Mouse (Mus musculus) fat pad, adult 2 months (tissue): ENCODE data around the gene Zzz3.
A peak's percentile ranks its signal among the peaks of the same experiment; 100 is the strongest.
"Not testable (repeated sequence)": the region's sequence is repeated elsewhere in the genome, so short reads cannot be mapped to it uniquely, and the experiment has no call there.

ENCODE experiments used
- DNase-seq: peaks from one replicate; pipeline ENCODE4 v3.0.0-alpha.2; 2011; ENCODE audit warnings: low read depth, low spot score; ENCODE audit errors: extremely low read depth

The Zzz3 gene

DNA sequence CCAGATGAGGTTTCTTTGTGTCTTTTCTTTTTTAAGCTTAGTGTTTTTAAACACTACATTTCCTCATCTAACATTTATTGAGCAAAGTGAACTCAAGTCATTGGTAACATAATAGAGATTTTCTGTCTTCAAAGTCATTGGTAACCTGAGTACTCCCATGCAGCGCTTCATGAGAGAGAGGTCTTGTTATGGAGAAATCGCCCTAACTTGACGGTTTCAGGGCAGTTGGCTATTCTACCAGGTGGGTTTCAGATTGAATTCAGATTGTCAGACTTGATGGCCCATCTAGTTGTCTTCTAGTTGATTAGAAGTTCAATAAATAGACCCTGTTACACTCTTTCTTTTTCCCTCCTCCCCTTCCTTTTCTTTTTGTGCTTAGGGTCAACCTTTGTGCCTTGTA is 5.6 kb downstream of the Zzz3 start:
- DNase-seq: no peak

DNA sequence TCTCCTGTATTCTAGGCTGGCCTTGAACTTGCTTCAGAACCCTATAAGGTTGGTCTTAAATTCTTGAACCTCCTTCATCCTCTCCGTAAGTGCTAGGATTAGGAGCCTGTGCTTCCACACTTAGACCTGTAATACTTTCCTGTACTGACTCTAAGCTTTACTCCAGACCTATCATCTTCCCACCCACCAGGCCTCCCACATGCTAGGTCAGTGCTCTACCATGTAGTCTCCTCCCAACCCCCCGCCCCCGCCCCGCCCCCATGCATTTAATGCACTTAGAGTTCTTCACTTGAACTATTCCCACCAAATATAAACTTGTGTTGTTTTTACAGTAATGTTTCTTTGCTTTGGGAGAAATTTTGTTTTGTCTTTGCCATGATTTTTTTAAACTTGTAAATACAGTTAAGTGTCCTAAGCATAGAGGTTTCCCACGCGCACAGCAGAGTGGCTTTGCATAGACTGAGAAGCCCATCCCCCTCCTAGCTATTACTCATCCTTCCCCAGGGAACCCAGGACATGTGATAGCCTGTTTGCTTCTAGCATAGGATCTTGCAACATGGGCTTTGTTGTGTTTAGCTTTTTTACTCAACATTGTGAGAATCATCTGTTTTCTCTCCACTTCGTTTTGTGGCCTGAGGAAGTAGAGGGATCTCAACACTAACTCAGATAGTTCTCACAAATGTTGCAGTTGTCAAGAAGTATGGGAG is 6.8 kb downstream of the Zzz3 start:
- peak; percentile 75 for DNase-seq

DNA sequence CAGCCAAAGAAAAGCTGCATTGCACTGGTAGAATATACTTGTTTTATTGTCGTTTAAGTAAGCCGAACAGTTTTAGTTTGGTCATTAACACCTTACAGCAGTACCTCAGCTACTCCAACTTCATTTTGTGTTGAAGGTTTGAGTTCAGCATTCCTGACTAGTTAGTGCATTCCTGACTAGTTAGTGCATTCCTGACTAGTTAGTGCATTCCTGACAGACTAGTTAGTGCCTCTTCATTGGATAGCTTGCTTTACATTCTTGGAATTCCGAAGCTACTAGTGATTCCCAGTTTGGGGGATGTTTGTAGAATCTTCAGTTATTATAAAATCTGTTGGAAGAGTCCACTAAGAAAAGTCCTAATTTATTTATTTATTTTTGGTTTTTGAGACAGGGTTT is 7.4 kb downstream of the Zzz3 start:
- DNase-seq: no peak

DNA sequence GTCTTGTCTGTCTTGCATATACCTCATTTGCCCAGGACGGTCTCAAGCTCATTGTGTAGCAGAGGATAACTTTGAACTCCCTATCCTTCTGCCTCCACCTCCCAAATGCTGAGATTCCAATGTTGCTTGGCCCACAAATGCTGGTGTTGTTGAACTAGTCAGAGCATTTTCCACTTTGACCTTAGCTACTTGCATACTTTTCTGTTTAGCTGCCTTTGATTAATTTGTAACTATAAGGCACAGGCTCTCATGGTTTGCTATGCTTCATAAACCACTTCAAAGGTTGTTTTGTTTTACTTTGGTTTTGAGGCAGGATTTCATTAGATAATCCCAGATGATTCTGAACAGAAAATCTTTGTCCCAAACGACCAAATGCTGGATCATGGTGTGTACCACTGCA is 8.6 kb downstream of the Zzz3 start:
- no peak for DNase-seq

DNA sequence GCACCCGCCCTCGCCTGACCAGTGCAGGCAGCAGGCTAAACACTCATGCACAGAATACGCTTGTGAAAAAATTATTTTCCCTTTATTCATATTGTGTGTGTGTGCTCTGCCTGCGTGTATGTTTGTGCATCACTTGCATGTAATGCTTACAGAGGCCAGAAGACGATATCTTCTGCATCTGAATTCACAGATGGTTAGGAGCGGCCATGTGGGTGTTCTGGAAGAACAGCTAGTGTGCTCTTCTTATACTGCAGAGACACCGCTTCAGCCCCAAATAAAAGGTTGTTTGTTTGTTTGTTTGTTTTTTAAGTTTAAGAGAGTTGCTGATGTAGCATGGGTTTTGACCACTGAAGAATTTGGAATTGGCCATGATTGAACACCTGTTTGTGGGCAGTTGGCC is 10.1 kb downstream of the Zzz3 start:
- DNase-seq: no peak

DNA sequence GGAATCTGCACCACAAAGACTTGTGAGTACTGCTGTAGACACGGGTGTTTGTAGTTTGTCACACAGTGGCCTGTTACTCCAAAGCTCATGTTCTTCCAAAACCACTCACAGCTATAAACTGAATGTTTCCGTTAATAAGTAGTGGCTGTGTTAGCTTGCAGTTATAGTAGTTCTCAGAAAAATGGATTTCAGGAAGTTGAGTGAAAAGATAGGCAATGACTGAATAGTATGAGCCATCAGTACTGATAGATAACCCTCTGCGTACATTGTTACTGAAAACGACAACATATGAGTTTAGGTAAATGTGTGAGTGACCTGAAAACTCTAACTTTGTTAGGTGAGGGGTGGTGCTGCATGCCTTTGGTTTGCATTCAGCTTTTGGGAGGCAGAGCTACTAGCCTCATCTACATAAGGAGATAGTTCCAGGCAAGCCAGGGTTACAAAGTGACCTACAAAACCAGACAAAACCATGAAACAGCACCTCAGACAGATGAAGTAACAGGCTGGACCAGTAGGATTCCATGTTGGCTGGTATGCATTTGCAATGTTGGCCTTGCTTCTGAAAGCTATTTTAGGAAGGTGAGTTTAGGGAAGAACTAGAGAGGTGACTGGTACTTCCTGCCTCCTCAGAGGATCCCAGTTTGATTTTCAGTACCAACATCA is 10.8 kb downstream of the Zzz3 start:
- DNase-seq: no peak

DNA sequence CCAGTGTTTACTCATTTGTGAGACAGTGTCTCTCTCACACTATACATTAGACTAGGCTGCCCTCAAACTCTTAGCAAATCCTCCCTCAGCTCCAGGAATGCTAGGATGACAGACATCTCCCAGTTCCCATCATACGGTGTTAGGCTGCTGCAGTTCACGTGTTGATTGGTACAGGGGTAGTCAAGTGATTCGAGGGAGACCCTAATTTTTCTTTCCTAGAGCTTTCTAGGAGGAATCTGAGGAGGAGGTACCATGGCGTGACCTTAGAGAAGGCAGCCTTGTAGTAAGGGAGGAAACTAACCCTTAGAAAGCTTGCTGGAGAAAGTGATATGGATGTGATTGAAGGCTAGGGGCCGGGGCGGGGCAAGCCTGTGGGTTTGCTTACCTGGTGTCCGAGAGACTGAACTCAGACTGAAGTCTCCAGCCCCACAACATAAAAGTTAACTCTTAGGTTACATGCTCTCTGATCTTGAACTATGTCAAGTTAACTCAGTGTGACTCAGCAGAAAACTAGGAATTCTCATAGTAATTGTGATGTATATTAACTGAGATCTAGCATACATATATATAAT is 15.8 kb downstream of the Zzz3 start:
- no peak for DNase-seq

DNA sequence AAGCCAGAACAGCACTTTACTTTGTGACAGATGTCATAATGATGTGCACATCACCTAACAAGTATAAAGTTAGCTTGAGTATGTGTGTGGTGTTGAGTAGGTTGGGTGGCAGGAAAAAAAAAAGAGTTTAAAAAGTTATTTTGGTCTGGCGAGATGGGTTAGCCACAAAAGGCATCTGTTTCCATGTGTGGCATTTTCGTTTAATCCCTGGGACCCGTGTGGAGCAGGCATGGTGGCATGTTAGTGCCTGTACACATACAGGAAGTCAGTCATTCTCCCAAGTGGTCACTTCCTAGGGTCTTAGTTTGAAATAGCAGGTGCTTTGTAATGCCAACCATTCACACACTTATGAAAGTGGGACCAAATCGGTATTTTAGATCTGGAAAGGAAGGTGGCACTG is 17.1 kb downstream of the Zzz3 start:
- no peak for DNase-seq

DNA sequence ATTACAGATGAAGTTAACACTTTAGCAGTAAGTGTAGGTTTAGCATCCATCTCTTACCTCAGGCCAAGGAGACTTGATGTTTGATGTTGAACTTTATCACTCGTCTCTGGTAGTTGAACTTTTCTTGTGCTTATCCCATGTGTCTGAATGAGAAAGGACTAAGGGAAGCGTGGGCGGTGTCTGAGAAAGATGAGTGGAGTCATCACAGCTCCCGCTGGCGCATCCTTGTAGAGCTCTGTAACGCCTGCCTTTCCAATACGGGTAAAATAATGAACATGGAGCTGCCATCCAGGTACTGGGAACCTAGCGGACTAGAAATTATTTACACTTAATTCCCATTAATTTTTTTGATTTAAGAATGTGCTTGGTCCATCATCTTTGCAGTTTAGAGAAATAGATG is 33.7 kb downstream of the Zzz3 start:
- DNase-seq: no peak

DNA sequence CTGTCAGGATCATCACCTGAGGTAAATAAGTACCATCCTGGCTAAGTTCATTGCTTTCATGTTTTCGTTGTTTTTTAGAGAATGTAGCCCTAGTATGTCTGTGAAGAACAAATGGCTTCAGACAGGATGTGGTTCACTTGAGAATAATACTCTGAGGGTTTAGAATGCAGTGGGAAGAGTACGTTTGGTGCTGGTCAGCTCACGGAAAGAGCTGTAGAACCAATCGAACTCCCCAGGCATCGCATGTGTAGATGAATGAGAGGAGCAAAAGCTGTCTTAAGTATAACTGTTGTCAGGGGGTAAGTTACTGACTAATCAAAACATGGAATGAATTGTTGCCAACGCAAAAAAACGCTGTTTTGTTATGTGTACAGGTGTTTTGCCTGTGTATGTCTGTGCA is 37.4 kb downstream of the Zzz3 start:
- DNase-seq: no peak

DNA sequence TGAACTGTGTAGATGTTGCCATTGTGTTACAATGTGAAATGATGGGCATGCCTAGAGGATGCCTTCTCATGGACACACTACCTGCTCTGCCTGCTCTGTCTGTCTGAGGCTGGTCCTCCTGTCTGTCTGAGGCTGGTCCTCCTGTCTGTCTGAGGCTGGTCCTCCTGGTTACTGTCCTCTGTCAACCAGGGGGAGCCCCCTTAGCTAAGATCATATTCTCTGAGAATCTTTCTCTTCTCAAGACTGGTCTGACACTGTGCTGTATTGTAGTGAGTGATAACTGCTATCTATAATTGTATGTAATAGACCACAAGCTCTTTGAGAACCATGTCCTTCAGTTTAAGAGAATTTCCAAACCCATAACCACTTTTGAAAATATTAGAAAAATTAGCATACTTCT is 40.3 kb downstream of the Zzz3 start:
- DNase-seq: no peak

DNA sequence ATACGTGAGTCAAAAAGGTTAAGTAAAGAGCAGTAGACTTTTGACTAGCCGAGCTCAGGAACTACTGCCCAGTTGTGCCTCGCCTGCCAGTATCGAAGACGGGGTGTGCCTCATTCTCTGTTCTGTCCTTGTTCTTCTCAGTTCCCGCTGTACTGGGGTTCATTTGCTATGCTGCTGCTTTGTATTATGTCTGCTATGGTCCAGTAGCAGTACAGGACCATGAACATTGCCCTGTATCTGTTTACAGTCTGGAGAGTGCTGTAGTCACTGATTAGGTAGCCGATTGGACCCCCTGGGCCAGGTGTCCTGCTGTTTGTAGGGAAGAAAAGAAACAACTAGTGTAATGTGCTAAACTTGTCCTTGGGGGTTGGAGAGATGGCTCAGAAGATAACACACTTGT is 42.8 kb downstream of the Zzz3 start:
- no peak for DNase-seq

DNA sequence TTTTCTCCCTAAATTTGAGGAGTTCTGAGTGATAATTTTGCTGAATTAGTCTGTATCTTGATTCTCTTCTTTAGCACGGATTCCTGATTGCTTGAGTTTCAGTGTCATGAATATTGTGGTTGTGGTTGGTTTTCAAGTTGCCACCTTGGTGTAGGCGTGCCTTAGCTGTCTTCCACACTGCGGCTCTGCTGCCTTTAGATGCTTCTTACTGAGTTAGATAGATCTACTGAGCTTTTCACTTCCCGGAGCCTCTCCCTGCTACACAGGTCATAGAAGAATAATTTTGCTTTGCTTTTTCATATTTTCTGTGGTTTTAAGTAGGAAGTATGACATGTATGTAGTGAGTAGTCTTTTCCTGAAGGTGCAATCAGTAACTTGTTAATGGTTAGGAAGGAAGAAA is 47.5 kb downstream of the Zzz3 start:
- no peak for DNase-seq

DNA sequence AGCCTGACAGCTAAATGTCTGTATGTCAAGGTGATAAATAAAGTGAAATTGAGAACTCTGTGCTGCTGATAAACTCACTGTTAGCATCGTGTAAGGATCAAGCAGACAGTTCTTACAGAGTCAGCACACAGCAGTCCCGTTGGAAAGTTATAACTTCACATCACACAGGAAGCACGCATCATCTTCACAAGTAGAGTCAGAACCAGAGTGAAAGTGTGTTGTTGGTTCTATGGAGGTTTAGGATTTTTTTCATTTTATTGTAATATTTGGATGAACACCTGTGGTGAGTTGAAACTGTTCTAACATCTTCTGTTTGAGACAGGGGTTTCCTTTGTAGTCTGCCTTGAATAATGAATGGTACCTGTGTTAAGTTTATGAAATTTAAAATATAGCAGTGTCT is 48.8 kb downstream of the Zzz3 start:
- DNase-seq: no peak

DNA sequence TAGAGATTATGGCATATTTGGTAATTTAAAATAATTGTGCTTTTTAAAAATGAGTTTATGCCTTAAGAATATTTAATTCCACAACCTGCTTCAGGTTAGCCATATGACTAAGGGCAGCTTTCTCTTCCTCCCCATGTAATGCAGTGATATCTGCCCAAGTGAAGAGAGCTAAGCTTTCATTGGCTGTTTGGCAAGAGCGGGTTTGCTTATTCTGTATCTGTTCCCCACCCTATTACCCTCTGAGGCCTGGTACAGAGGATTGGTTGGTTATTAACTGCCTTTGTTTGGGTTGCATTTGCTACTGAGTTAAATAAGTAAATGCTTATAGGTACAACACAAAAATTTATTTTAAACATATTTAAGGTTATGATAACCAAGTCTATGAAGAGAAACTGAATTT is 51.7 kb downstream of the Zzz3 start:
- no peak for DNase-seq

DNA sequence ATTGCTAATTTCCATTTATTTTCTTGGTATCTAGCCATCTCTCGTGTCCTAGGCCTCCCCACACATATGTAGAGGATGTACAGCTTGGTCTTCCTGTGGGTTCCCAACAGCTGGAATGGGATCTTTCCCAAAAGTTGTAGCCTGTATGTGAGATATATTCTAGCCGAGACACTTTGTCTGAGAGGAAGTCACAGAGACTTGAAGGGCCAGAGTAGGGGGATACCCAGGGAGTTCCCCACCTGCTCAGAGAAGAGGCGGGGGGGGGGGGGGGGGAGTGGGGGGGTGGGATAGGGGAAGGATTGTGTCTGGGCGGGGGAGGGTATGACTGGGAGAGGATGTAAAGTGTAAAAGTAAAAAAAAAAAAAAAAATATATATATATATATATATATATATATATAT is 57.9 kb downstream of the Zzz3 start:
- no peak for DNase-seq

DNA sequence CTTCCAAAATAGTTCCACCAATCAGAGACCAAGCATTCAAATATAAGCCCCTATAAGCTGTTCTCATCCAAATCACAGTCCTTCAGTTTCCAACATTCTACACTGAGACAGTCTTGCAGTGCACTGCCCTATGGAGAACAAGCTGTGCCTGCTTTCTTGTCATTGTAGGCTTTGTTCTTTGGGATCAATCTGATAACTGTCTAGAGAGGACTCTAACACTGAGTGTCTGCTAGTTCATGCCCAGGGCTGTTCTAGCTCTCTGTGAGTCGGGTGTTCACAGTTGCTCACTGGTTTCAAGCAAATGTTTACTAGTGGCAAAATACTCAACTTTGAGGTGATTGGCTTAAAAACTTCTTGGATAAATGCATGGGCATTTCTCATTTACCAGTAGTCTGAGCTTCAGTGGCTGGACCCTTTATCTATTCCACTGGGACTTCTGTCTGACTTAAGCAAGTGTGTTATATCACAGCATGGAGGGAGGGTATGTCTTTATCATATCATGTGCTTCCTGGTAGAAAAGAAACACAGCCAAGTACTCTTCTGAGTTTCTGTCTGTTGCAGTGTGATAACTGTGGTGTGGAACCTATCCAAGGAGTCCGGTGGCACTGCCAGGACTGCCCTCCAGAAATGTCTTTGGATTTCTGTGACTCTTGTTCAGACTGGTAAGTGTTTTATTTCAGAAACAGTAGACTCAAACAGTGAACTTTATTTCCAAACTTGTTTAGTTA is 62.2 kb downstream of the Zzz3 start:
- no peak for DNase-seq

DNA sequence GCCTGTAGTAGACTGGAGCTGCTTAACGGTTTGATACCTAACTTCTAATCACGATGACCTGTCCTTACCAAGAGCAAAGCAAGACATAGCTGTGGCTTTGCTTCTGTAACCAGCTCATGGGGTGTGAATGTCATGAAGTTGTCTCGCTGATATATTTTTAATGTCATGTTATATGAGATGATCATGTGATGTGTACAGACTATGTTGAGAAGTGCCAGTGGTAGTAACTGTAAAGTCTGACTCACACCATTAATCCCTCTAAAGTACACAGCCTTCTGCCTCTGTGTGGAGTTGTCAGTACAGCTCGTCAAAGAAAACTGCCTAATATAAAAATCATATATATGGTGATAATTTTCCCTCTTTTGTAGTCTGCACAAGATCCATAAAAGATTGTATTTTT is 63.6 kb downstream of the Zzz3 start:
- DNase-seq: not testable (repeated sequence)

DNA sequence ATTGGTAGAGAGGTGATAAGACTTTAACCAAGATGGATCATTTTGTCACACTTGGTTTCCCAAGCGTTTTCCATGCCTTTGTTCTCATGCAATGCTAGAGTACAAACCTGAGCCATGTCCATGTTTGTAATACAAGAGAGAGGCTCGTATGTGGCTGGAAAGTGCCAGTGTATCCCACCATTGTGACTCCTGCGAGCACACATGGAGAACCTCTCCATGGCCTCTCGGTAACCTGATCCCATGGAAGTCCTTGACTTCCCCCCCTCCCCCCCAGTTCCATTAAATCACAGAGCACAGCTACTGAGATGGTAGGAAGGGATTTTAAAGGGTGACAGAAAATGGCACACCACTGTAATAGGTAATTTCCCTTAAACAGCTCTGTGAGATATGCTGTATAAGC is 65.5 kb downstream of the Zzz3 start:
- no peak for DNase-seq

DNA sequence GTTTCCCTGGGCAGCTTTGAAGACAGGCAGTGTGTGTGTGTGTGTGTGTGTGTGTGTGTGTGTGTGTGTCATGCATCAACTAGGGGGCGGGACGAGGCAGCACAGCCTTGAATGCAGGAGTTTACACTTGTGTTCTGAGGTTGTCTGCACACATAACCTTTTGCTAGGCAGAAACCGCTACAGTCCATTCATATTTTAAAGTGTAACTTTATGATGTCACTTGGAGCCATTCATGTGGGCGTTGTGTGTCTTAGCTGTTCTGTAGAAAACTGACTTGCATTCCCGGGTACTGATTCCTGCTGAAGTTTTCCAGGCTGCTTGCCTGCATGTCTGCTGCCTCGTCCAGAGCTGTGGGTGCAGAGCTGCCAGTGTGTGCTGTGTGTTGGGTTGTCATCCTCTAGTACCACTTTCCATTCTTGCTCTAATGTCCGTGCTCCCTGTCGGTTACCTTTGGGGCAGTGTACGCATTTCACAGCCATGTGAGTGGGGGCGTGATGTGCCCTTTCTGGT is 66.8 kb downstream of the Zzz3 start:
- no peak for DNase-seq

DNA sequence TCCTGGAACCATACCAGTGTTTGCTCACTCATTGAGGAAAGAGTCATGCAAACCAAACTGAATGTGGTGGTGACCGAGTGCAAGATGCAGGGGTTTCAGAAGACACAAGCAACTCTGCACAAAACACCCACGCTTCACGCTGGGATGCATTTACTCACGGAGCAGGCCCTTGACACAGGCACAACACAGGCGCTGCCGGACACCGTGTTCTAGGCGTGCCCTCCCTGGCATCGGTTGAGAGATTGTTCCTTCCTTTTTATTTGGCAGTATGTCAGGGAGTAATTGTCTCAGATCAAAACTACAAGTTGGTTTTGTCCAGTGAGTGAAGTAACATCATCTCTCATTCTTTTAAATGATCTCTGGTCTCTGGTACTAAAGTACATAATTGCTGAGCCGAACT is 67.6 kb downstream of the Zzz3 start:
- no peak for DNase-seq

DNA sequence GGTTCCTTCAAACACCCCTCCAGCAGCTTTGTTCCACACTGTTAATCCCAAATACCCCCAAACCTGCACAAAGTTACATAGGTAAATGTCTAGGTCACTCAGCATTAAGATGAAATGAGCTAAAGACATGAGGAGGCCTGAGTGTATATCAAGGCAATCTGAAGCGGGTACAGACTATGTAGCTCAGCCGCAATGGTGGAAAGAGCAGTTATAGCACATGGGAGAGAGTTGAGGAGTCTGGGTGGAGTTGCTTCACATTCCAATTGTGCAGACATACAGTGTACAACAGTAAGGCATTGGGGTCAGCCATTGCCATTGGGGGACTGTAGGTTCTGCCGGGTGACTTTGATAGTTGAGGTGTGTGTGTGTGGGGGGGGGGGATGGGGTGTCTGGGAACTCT is 69.2 kb downstream of the Zzz3 start:
- DNase-seq: no peak
